Mouse (Mus musculus): ENCODE results near the gene Npnt. TPM values are rescaled to one million over a fixed set of nuclear protein-coding genes. Genes with fewer than 3 reads are reported as not detected.

Npnt gene
- polyA plus RNA-seq, 1 experiment from 2014 or later: 11.4 TPM

GRCm38 (mm10) chr3:132863843-132864242 lies 86.2 kb downstream of the Npnt start:
- H3K9ac ChIP-seq (ENCODE audit: low read depth, low read length): no peak overlapping the region
- H3K27me3 ChIP-seq (ENCODE audit: control insufficient read depth, insufficient read depth, low read length): no peaks in the 10 kb centered on the region
- H3K4me3 ChIP-seq (ENCODE audit: low read depth, low read length): no peak overlapping the region
- H3K4me1 ChIP-seq (replicated peaks; ENCODE audit: control insufficient read depth, insufficient read depth, low read length): no peaks in the 10 kb centered on the region
- no peaks in the 10 kb centered on the region for H3K9me3 ChIP-seq (ENCODE audit: control insufficient read depth, low read length)
- 86% methylated on average over 13 of the region's 13 CpGs for WGBS
- no peak for DNase-seq (ENCODE audit: low spot score)
- no peak overlapping the region for H3K27ac ChIP-seq (ENCODE audit: low read depth, low read length)
- no peak overlapping the region for H3K4me2 ChIP-seq (replicated peaks; ENCODE audit: low read depth, low read length)
- H3K36me3 ChIP-seq (ENCODE audit: control insufficient read depth, insufficient read depth, low read length): no peaks in the 10 kb centered on the region
- no peak for ATAC-seq (ENCODE audit: low FRiP score)

- DNase-seq (ENCODE audit: low spot score): no peak
- Histone ChIP-seq H3K36me3 (ENCODE audit: control insufficient read depth, insufficient read depth, low read length) (no peaks in the 10 kb centered on the region), H3K4me2 (replicated peaks; ENCODE audit: low read depth, low read length) (no peak overlapping the region), H3K27me3 (ENCODE audit: control insufficient read depth, insufficient read depth, low read length) (no peaks in the 10 kb centered on the region), H3K9ac (ENCODE audit: low read depth, low read length) (no peak overlapping the region), H3K27ac (ENCODE audit: low read depth, low read length) (no peak overlapping the region), H3K4me1 (replicated peaks; ENCODE audit: control insufficient read depth, insufficient read depth, low read length) (no peaks in the 10 kb centered on the region), H3K9me3 (ENCODE audit: control insufficient read depth, low read length) (no peaks in the 10 kb centered on the region), H3K4me3 (ENCODE audit: low read depth, low read length) (no peak overlapping the region)
- 77% methylated on average over 8 of the region's 8 CpGs for WGBS
- ATAC-seq (ENCODE audit: low FRiP score): no peak
These were observed 89.3 kb downstream of the Npnt start for GRCm38 (mm10) chr3:132860796-132861195.

- ATAC-seq (ENCODE audit: low FRiP score): no peak
- H3K27me3 ChIP-seq (ENCODE audit: control insufficient read depth, insufficient read depth, low read length): no peaks in the 10 kb centered on the region
- no peaks in the 10 kb centered on the region for H3K36me3 ChIP-seq (ENCODE audit: control insufficient read depth, insufficient read depth, low read length)
- H3K9me3 ChIP-seq (ENCODE audit: control insufficient read depth, low read length): no peaks in the 10 kb centered on the region
- no peak overlapping the region for H3K27ac ChIP-seq (ENCODE audit: low read depth, low read length)
- H3K4me3 ChIP-seq (ENCODE audit: low read depth, low read length): no peak overlapping the region
- 87% methylated on average over 7 of the region's 7 CpGs for WGBS
- H3K4me1 ChIP-seq (replicated peaks; ENCODE audit: control insufficient read depth, insufficient read depth, low read length): no peaks in the 10 kb centered on the region
- no peak overlapping the region for H3K4me2 ChIP-seq (replicated peaks; ENCODE audit: low read depth, low read length)
- H3K9ac ChIP-seq (ENCODE audit: low read depth, low read length): no peak overlapping the region
- DNase-seq (ENCODE audit: low spot score): no peak
These were observed 90.5 kb downstream of the Npnt start for GRCm38 (mm10) chr3:132859573-132859972.

- ATAC-seq (ENCODE audit: low FRiP score) (no peak), DNase-seq (ENCODE audit: low spot score) (no peak)
- H3K36me3 ChIP-seq (ENCODE audit: control insufficient read depth, insufficient read depth, low read length): no peaks in the 10 kb centered on the region
- H3K4me1 ChIP-seq (replicated peaks; ENCODE audit: control insufficient read depth, insufficient read depth, low read length): no peaks in the 10 kb centered on the region
- no peak overlapping the region for H3K4me2 ChIP-seq (replicated peaks; ENCODE audit: low read depth, low read length)
- no peak overlapping the region for H3K4me3 ChIP-seq (ENCODE audit: low read depth, low read length)
- H3K9ac ChIP-seq (ENCODE audit: low read depth, low read length): no peak overlapping the region
- no peaks in the 10 kb centered on the region for H3K27me3 ChIP-seq (ENCODE audit: control insufficient read depth, insufficient read depth, low read length)
- no peaks in the 10 kb centered on the region for H3K9me3 ChIP-seq (ENCODE audit: control insufficient read depth, low read length)
- 70% methylated on average over 11 of the region's 11 CpGs for WGBS
- H3K27ac ChIP-seq (ENCODE audit: low read depth, low read length): no peak overlapping the region
These were observed 91.2 kb downstream of the Npnt start for GRCm38 (mm10) chr3:132858849-132859248.

- no peaks in the 10 kb centered on the region for H3K9me3 ChIP-seq (ENCODE audit: control insufficient read depth, low read length)
- no peak for ATAC-seq (ENCODE audit: low FRiP score)
- H3K4me3 ChIP-seq (ENCODE audit: low read depth, low read length): no peak overlapping the region
- no peaks in the 10 kb centered on the region for H3K36me3 ChIP-seq (ENCODE audit: control insufficient read depth, insufficient read depth, low read length)
- 68% methylated on average over 6 of the region's 6 CpGs for WGBS
- DNase-seq (ENCODE audit: low spot score): no peak
- no peak overlapping the region for H3K4me2 ChIP-seq (replicated peaks; ENCODE audit: low read depth, low read length)
- no peaks in the 10 kb centered on the region for H3K4me1 ChIP-seq (replicated peaks; ENCODE audit: control insufficient read depth, insufficient read depth, low read length)
- no peak overlapping the region for H3K27ac ChIP-seq (ENCODE audit: low read depth, low read length)
- no peaks in the 10 kb centered on the region for H3K27me3 ChIP-seq (ENCODE audit: control insufficient read depth, insufficient read depth, low read length)
- H3K9ac ChIP-seq (ENCODE audit: low read depth, low read length): no peak overlapping the region
These were observed 93.4 kb downstream of the Npnt start for GRCm38 (mm10) chr3:132856651-132857050.

- no peak overlapping the region for H3K4me2 ChIP-seq (replicated peaks; ENCODE audit: low read depth, low read length)
- no peaks in the 10 kb centered on the region for H3K36me3 ChIP-seq (ENCODE audit: control insufficient read depth, insufficient read depth, low read length)
- no peaks in the 10 kb centered on the region for H3K4me1 ChIP-seq (replicated peaks; ENCODE audit: control insufficient read depth, insufficient read depth, low read length)
- no peaks in the 10 kb centered on the region for H3K9me3 ChIP-seq (ENCODE audit: control insufficient read depth, low read length)
- H3K4me3 ChIP-seq (ENCODE audit: low read depth, low read length): no peak overlapping the region
- no peak overlapping the region for H3K9ac ChIP-seq (ENCODE audit: low read depth, low read length)
- DNase-seq (ENCODE audit: low spot score): peak; percentile 41
- H3K27ac ChIP-seq (ENCODE audit: low read depth, low read length): no peak overlapping the region
- 67% methylated on average over 9 of the region's 9 CpGs for WGBS
- ATAC-seq (ENCODE audit: low FRiP score): no peak
- H3K27me3 ChIP-seq (ENCODE audit: control insufficient read depth, insufficient read depth, low read length): no peaks in the 10 kb centered on the region
These were observed 94.5 kb downstream of the Npnt start for GRCm38 (mm10) chr3:132855458-132856212.

GRCm38 (mm10) chr3:132854271-132854670 lies 95.8 kb downstream of the Npnt start:
- H3K4me2 ChIP-seq (replicated peaks; ENCODE audit: low read depth, low read length): no peak overlapping the region
- H3K27me3 ChIP-seq (ENCODE audit: control insufficient read depth, insufficient read depth, low read length): no peaks in the 10 kb centered on the region
- no peaks in the 10 kb centered on the region for H3K4me1 ChIP-seq (replicated peaks; ENCODE audit: control insufficient read depth, insufficient read depth, low read length)
- no peak overlapping the region for H3K27ac ChIP-seq (ENCODE audit: low read depth, low read length)
- no peak overlapping the region for H3K4me3 ChIP-seq (ENCODE audit: low read depth, low read length)
- no peak for DNase-seq (ENCODE audit: low spot score)
- H3K36me3 ChIP-seq (ENCODE audit: control insufficient read depth, insufficient read depth, low read length): no peaks in the 10 kb centered on the region
- 88% methylated on average over 9 of the region's 9 CpGs for WGBS
- ATAC-seq (ENCODE audit: low FRiP score): no peak
- no peaks in the 10 kb centered on the region for H3K9me3 ChIP-seq (ENCODE audit: control insufficient read depth, low read length)
- no peak overlapping the region for H3K9ac ChIP-seq (ENCODE audit: low read depth, low read length)

- Histone ChIP-seq H3K4me2 (replicated peaks; ENCODE audit: low read depth, low read length) (no peak overlapping the region), H3K9me3 (ENCODE audit: control insufficient read depth, low read length) (no peaks in the 10 kb centered on the region), H3K4me1 (replicated peaks; ENCODE audit: control insufficient read depth, insufficient read depth, low read length) (no peaks in the 10 kb centered on the region), H3K9ac (ENCODE audit: low read depth, low read length) (no peak overlapping the region), H3K27ac (ENCODE audit: low read depth, low read length) (no peak overlapping the region), H3K4me3 (ENCODE audit: low read depth, low read length) (no peak overlapping the region), H3K27me3 (ENCODE audit: control insufficient read depth, insufficient read depth, low read length) (no peaks in the 10 kb centered on the region), H3K36me3 (ENCODE audit: control insufficient read depth, insufficient read depth, low read length) (no peaks in the 10 kb centered on the region)
- DNase-seq (ENCODE audit: low spot score): no peak
- 73% methylated on average over 28 of the region's 28 CpGs for WGBS
- ATAC-seq (ENCODE audit: low FRiP score): no peak
These were observed 98.0 kb downstream of the Npnt start for GRCm38 (mm10) chr3:132851841-132852728.
